Mouse (Mus musculus) lung, adult 10 weeks (tissue): Measurements from ENCODE around the gene Sparcl1. TPM values are rescaled to one million over a fixed set of nuclear protein-coding genes. Genes with fewer than 3 reads are reported as not detected.

Experiments
- polyA plus RNA-seq: library from polyadenylated mRNA; stranded (reverse); fragments of 350-450 nt; fragmentation: Illumina TruSeq; extraction: RNeasy Lipid Tissue Mini Kit (QIAGEN cat#74804); gene quantifications from one replicate; pipeline ENCODE4 v1.2.3, GENCODE M21; 2014; ENCODE audit warnings: low read depth, low replicate concordance; ENCODE audit not compliant: insufficient read depth

The Sparcl1 gene
- 346 TPM for polyA plus RNA-seq

GRCm38 (mm10) chr5:104113491-104114172 is at the start of gene Sparcl1:
Gene Sparcl1, minus strand, starts transcription at chr5:104113733.

GRCm38 (mm10) chr5:104077508-104077907 is 36.0 kb downstream of the Sparcl1 start, which contains the start of gene Gm17660:
Gene Gm17660, minus strand, starts transcription at chr5:104077608.

GRCm38 (mm10) chr5:104046256-104047199 is 67.0 kb downstream of the Sparcl1 start, which contains the start of gene Nudt9:
Gene Nudt9, plus strand, starts transcription at chr5:104046306.

Other genes with a start within 250 kb of the Sparcl1 start
- gene Klhl8, start 202.5 kb downstream of the Sparcl1 start, polyA plus RNA-seq: 4.9 TPM
- gene Hsd17b13, start 136.3 kb downstream of the Sparcl1 start, polyA plus RNA-seq: not detected
- gene Hsd17b11, start 91.8 kb downstream of the Sparcl1 start, polyA plus RNA-seq: 108 TPM
- gene Nudt9, start 67.4 kb downstream of the Sparcl1 start, polyA plus RNA-seq: 51.2 TPM
- not detected for gene Gm17660, start 36.1 kb downstream of the Sparcl1 start, polyA plus RNA-seq
- gene Dspp, start 57.0 kb upstream of the Sparcl1 start, polyA plus RNA-seq: not detected
- not detected for gene Dmp1, start 88.9 kb upstream of the Sparcl1 start, polyA plus RNA-seq
- not detected for gene Ibsp, start 185.4 kb upstream of the Sparcl1 start, polyA plus RNA-seq
- gene Mepe, start 211.6 kb upstream of the Sparcl1 start, polyA plus RNA-seq: not detected